Mouse (Mus musculus) CH12F3 (cell line): ENCODE results near the gene Tnfrsf22.
"Not testable (repeated sequence)": the region's sequence is repeated elsewhere in the genome, so short reads cannot be mapped to it uniquely, and the experiment has no call there.

Experiments used
- in situ Hi-C: fragments of 300-500 bp; cut with MboI; formaldehyde crosslinking; loops from 2 replicates; pipeline ENCODE4 v1.14.3; 2020; ENCODE audit warnings: low sequenced_read_pairs

Gene Tnfrsf22

DNA sequence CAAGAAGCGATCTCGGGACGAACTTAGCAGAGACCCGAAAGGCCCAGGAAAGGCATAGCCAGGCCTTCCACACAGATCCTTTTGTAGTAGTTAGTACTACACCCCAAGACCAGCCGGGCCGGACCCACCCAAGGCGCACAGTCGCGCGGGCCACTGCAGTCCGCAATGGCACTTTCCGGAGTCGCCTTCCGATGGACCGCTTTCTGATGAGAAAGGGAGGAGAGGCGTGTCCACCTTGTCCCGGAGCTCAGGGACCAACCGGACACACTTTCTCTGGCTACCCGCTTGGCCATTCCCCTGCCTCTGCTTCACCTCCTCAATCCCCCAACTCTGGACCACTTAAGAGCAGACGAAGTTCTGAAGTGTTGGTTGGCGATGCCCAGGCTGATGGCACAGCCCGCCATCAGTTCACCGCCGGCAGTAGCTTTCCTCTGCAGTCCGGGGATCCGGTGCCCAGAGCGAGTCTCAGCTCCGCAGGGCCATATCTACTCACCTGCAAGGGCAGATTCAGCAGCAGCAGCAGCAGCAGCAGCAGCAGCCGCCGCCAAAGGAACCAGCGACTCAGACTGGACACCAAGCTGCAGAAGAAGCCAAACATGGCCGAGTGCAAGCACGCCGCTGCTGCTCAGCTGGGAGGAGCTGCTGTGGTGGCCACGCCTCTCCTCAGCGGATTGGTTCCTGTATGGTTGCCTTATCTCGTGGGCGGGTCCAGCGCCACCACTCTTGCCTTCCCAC lies at the start of gene Tnfrsf22:
TSS of gene Tnfrsf22 (minus strand) at position 628 of the 735 bp plus-strand sequence.
- in situ Hi-C loops, result no loop called here

DNA sequence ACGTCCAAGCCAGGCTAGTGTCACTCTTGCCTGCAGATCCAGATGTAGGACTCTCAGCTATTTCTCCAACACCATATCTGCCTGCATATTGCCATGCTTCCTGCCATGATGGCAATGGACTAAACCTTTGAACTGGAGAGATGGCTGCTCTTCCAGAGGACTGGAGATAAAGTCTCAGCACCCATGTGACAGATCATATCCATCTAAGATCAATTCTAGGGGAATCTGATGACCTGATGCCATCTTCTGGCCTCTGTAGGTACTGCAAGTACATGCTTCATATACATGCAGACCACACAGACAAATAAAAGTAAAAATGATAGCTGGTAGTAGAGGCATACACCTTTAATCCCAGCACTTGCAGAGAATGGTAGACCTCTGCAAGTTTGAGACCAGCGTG lies 46.7 kb upstream of the Tnfrsf22 start:
- in situ Hi-C loops, result loop anchor here (10.0 kb wide), 1 partner anchor 111 kb away; no protein-coding TSS in a partner anchor

DNA sequence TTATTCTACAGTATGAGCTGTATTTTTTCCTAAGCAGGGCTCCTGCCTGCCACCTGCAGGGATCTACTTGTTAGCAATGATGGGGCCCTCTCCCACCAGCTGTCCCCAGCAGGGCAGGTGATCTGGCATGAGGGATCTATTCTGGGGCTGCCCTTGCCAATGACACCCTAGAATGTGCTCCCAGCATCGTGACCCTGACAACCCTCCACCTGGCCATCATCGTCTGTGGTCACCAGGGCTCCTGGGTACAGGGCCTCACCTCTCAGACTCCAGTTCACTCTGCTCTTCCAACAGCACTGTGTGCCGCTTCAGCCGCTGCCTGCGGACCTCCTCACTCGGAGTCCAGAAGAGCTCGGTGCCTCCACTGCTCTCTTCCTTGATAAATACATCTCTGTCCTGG lies 45.1 kb upstream of the Tnfrsf22 start:
- in situ Hi-C loops, result loop anchor here (10.0 kb wide), 1 partner anchor 110 kb away; no protein-coding TSS in a partner anchor

DNA sequence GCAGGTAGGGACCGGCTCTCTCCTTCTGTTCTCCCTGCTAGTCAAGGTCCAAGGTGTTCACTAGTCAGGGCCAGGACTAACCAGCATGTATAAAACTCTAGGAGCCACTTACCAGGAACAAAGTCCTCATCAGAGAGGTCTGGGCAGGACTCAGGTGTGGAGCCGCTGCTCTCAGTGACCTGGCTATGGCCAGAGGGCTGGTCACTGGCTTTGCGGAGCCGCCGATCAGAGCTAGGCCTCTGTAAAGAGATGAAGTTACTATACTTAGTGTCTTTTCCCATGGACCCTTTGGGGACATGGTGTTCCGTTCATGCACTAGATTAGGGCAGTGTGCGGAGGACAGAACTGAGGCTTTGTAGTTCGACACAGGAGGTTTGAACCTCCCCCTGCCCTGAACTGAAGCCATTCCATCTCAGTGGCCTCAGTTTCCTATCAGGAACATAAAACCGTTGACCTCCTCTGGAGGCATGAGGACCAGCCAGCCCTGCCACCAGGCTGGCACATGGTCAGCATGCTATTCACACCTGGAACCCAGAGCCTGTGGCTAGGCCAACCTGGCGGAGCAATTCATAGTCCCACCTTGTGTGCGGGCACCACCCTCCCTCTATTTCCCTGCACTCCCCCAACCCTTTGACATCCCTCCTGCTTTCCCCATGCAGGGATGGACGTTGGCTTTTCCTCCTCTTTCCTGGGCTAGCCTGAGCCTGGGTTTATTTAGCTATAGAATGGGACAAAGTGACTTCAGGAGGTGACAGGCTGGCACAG lies 43.5 kb upstream of the Tnfrsf22 start:
- in situ Hi-C loops, result loop anchor here (10.0 kb wide), 1 partner anchor 108 kb away; no protein-coding TSS in a partner anchor

DNA sequence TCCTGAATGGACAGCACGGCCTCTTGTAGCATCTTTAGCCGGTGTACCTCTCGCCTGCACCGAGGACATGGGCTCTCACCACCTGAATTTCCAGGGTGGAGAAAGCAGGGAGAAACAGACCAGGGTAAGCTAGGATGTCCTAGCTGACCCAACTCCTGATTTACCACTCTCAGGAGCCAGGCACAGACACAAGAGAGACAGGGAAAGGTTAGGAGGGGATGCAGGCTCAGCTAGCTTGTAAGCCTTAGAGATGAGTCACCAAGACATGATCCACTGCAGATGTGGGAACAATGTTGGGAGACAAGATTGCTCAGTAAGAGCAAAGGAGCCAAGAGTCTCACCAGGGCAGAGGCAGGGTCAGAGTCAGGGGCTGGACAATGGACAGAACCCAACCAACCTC lies 42.4 kb upstream of the Tnfrsf22 start:
- in situ Hi-C loops, result loop anchor here (10.0 kb wide), 1 partner anchor 107 kb away; no protein-coding TSS in a partner anchor

DNA sequence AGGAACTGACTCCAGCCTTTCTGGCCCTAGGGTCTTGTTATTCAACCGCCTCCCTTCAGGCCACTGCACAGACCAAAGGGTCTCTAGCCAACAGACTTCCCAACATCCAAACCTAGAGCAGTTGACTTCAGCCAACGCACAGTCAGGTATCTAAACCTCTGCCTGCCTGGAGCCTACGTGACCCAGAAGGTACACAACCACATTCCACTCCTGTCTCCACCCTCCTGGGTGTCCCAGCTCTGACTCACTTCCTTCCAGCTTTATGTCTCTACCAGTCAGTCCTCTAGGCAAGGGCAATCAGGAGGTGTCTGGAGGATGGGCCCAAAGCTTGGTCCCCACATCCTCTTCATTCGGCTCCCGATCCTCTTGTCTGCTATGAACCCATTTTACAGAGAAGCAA lies 41.7 kb upstream of the Tnfrsf22 start:
- in situ Hi-C loops, result loop anchor here (10.0 kb wide), 1 partner anchor 106 kb away; no protein-coding TSS in a partner anchor

DNA sequence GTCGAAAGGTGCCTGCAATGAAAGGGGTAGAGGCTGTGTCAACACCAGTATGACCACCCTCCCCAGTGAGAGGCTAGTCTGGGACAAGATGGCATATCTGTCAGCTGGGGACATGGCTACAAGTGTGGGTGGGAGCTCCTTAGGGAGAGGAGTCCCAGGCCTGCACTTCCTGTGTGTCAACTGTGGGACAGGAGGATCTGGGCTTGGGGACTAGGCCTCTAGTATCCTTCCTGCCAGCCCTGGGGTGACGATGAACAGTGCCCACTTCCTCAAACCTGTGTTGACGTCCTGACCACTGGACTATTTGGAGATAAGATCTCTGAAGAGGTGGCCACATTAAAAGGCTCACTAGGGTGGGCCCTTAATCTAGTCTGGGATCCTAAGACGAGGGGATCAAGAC lies 40.5 kb upstream of the Tnfrsf22 start:
- in situ Hi-C loops, result loop anchor here (10.0 kb wide), 1 partner anchor 105 kb away; no protein-coding TSS in a partner anchor

DNA sequence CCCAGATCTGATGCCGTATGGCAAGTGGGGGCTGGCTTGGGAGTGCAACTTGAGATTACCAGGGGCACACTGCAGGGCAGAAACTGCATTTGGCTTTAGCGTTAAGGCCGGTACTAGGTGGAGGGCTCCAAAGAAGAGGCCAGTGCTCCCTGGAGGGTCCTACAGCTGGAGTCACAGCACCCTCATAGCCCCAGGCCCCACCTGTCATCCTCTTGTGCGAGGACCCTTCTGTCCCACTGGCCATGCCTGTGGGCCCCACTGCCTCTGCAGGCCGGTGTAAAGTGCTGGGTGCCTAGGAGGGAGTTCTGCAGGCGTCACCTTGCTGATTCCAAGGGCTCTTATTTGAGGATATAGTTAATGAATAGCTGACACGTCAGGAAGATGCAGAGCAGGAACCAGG lies 40.0 kb upstream of the Tnfrsf22 start:
- in situ Hi-C loops, result no loop called here

DNA sequence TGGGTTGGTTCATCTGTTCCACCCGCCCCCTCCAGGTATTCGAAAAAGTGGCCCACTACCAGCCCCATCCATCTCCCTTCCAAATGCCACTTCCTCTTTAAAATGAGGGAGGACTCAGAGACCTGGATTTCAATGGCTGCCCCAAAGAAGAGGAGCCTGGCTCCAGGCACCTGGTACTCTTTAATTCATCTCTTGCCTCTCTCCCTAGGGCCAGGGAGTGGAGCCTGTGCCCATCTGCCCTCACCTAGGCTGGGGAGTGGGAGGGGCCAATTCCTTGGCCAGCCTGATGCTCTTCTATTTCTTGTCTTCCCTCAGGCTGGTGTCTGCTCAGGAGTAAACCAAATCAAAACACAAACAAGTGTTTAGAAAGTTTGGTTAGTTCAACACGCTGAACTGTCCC lies 37.2 kb upstream of the Tnfrsf22 start:
- in situ Hi-C loops, result not testable (repeated sequence)

DNA sequence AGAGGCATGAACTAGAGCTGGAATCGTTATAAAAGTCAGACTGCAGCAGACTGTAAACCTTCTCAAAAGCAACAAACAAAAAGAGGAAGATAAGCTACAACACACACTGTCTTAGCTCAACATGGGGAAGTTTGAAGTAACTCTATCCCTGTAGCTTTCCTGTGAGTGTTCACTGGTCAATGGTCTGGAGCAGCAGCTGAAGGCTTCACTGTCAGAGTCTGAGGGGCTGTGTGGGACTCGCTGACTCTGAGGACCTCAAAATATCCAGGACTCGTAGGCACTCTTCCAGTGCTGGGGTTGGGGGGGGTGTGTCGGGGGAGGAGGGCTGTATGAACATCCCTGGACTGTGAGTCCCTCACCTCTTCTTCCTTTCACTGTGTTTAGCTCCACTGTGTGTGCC lies 36.7 kb upstream of the Tnfrsf22 start:
- in situ Hi-C loops, result not testable (repeated sequence)

DNA sequence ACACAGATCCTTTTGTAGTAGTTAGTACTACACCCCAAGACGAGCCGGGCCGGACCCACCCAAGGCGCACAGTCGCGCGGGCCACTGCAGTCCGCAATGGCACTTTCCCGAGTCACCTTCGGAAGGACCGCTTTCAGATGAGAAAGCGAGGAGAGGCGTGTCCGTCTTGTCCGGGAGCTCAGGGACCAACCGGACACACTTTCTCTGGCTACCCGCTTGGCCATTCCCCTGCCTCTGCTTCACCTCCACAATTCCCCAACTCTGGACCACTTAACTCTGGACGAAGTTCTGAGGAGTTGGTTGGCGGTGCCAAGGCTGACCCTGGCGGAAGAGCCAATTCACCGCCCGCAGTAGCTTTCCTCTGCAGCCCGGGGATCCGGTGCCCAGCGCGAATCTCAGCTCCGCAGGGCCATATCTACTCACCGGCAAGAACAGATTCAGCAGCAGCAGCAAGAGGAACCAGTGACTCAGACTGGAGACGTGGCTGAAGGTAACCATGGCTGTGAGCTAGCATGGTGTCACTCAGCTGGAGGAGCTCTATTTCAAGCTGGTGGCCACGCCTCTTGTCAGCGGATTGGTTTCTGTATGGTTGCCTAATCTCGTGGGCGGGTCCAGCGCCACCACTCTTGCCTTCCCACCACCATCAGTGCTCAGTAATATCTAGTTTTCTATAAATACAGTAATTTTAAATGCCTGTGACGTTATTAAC lies 36.1 kb upstream of the Tnfrsf22 start, which contains the start of gene Tnfrsf23:
TSS of gene Tnfrsf23 (minus strand) at position 514 of the 709 bp plus-strand sequence.
- in situ Hi-C loops, result no loop called here

DNA sequence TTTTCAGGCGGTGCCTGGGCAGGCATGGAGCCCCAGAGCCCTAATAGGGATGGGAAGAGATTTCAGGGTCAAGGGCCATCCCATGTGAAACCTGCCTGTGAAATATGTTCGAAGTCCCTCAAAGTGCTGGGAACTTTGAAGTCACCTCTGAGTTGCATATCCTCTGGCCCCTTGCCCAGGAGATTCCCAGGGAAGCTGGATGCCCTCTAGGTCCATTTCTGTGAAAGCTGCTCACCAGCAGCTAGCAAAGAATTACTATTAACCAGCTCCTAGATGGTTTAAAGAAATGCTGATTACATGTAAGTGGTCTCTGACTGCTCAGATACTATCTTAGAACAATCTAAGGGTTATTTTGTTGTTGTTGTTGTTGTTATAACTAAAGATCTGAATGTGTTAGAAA lies 35.1 kb upstream of the Tnfrsf22 start:
- in situ Hi-C loops, result not testable (repeated sequence)

DNA sequence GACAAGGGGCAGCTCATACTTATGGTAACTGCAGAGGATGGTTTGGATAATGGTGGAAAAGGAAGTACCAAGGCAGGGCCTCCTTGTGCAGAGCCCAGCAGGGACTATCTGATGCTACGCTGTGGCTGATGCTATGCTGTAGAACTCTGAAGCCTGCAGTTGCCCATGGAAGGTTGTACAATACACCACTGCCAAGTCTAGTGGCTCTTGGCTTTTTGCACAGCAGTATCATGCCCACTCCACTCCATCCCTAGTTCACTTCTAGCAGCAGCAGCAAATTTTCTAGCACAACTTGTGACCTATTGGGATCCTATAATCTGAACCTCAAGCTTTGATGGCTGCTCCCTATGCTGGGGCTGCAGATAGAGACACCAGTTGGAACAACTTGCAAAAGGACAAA lies 32.1 kb upstream of the Tnfrsf22 start:
- in situ Hi-C loops, result no loop called here

DNA sequence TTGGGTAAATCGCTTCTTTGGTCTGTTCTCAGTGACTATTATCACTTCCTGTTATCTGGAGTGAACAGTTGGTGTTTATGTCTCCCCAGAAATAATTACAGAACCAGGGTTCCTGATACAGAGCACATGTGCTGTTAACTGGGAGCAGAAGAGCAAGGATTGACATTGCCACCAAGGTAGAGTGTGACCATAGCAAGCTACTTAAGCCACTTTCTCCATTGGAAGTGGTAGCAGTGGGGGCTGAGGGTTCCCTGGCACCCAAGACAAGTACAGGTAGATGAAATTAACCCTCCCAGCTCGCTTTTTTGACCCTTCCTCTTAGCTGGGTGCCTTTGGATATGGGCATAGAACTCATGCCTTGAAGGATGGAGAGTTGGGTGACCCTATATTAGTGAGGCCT lies 31.4 kb upstream of the Tnfrsf22 start:
- in situ Hi-C loops, result not testable (repeated sequence)

DNA sequence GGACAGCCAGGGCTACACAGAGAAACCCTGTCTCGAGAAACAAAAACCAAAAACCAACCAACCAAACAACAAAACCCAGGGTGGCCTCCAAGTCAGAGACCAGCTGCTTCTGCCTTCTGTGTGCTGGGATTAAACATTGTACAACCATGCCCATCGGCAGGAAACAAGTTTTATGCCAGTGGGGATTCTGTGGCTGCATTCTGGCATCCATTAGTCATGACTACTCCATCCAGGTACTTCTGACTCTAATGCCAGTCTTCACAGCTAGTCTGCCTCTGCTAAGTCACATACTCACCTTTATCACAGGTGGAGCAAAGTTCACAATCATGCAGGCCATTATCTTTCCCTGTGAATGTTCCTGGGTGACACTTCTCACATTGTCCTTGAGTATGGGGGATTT lies 30.2 kb upstream of the Tnfrsf22 start:
- in situ Hi-C loops, result not testable (repeated sequence)

DNA sequence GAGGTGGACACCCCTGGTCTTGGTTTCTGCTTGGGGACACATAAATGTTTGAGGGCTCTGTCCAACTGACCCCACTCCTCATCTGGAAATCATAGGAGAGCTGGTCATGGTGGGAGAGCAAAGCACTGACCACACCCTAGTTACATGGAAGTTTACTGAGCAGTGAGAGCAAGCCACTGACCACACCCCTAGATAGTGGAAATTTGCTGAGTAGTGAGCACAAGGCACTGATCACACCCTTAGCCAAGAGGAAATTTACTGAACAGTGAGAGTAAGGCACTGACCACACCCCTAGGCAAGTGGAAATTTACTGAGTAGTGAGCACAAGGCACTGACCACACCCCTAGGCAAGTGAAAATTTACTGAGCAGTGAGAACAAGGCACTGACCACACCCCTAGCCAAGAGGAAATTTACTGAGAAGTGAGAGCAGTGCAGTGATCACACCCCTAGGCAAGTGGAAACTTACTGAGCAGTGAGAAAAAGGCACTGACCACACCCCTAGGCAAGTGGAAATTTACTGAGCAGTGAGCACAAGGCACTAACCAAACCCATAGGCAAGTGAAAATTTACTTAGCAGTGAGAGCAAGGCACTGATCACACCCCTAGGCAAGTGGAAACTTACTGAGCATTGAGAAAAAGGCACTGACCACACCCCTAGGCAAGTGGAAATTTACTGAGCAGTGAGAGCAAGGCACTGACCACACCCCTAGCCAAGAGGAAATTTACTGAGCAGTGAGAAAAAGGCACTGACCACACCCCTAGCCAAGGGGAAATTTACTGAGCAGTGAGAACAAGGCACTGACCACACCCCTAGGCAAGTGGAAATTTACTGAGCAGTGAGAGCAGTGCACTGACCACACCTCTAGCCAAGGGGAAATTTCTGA lies 17.2 kb upstream of the Tnfrsf22 start:
- in situ Hi-C loops, result no loop called here

DNA sequence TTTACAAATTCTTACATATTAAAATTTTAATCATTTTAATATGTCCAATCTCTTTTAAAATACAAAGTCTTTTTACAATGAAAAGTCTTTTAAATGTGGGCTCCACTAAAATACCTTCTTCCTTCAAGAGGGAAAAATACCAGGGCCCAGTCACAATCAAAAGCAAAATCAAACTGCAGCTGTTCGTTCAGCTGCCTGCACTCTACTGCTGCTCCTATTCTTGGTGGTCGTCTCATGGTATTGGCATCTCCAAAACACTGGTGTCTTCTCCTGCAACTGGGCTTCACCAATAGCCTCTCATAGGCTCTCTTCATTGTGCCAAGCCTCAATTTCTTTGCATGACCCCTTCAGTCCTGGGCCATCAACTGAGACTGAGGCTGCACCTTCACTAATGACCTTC lies 14.0 kb upstream of the Tnfrsf22 start:
- in situ Hi-C loops, result no loop called here

DNA sequence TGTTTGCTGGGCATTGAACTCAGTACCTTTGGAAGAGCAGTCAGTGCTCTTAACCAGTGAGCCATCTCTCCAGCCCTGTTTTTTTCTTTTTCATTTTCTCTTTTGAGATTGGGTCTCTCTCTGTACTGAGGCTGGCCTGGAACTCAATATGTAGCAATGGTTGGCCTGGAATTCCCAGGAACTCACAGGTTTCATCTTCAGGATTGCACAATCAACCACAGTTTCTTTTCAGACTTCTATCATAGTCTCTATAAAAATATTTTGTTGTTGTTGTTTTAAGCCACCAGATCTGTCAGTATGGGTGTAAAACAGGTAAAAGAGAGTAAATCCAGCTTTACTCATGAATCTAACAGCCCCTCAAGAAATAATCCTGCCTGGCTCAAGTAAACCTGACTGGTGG lies 11.3 kb upstream of the Tnfrsf22 start:
- in situ Hi-C loops, result no loop called here

DNA sequence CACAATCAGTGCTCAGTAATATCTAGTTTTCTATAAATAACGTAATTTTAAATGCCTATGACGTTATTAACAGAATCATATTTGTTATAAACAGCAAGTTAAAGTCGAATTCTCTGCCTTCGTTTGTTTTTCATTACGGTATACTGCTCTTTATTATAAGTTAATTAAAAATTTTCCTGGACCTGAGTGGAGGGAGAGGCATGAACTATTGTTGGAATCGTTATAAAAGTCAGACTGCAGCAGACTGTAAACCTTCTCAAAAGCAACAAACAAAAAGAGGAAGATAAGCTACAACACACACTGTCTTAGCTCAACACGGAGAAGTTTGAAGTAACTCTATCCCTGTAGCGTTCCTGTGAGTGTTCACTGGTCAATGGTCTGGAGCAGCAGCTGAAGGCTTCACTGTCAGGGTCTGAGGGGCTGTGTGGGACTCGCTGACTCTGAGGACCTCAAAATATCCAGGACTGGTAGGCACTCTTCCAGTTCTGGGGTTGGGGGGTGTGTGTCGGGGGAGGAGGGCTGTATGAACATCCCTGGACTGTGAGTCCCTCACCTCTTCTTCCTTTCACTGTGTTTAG lies 397 bp upstream of the Tnfrsf22 start:
- in situ Hi-C loops, result not testable (repeated sequence)

DNA sequence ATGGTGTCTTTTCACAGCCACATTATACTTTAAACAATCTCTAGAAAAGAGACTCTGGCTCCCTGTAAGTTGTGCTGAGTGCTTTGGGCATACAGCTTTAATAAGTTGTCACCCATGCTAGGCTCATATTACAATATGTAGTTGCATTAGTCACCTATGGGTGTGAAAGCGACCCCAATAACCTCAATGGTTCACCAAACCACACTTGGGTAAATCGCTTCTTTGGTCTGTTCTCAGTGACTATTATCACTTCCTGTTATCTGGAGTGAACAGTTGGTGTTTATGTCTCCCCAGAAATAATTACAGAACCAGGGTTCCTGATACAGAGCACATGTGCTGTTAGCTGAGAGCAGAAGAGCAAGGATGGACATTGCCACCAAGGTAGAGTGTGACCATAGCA lies 5.5 kb downstream of the Tnfrsf22 start:
- in situ Hi-C loops, result not testable (repeated sequence)
